In genomic region chr6:66962582-66963043, GRCm38 (mm10) we compare ENCODE assay signal across 9 mouse cellular contexts.
A peak's percentile ranks its signal among the peaks of the same experiment; 100 is the strongest.
DNase-seq lines count a peak whose midpoint lies in the region; ATAC-seq and TF ChIP-seq lines count a peak whose summit lies in the region.
"Had no signal": no experiment of that assay in that cellular context is flagged by ENCODE, and none has a peak within 500 bp of the region (broad histone marks: within the 10 kb centered on the region; RNA-seq: fewer than 3 reads in every experiment).

No protein-coding gene starts in this region.

- H3K36me3 ChIP-seq in heart, embryonic 15.5 days: no peaks in the 10 kb centered on the region
- H3K36me3 ChIP-seq in kidney, embryonic 16.5 days (ENCODE audit: insufficient read depth, low read length): no peaks in the 10 kb centered on the region
- H3K36me3 ChIP-seq: lung, embryonic 15.5 days had no signal

- DNase-seq in heart, adult 11 months: peak; percentile 91
- DNase-seq in heart, postnatal 25 days (ENCODE audit: low spot score): no peak
- peak; percentile 34 to 52 for DNase-seq in lung, adult 18-20 months
- peak; percentile 40 for DNase-seq in ovary, postnatal 14 days (ENCODE audit: low spot score)

- no peak overlapping the region for H3K4me3 ChIP-seq in bone marrow, adult 2 months (replicated peaks; ENCODE audit: control insufficient read depth, low read depth, low read length)
- no peak overlapping the region for H3K4me3 ChIP-seq in embryonic fibroblast, embryonic 13.5 days (ENCODE audit: insufficient read depth, low read length)
- H3K4me3 ChIP-seq in heart, embryonic 15.5 days: no peak overlapping the region
- H3K4me3 ChIP-seq in kidney, embryonic 16.5 days (ENCODE audit: low read length): no peak overlapping the region
- H3K4me3 ChIP-seq: lung, embryonic 15.5 days had no signal

- intact Hi-C loops in heart, postnatal 25 days (cut with DNase I): loop anchor here (1.0 to 10.0 kb wide), 5 partner anchors 74 to 482 kb away; no protein-coding TSS in a partner anchor

- TF ChIP-seq CTCF in bone marrow, adult 2 months (IDR thresholded peaks at IDR 0.05; ENCODE audit: control insufficient read depth, insufficient read depth, low read length): peak; percentile 34; the same call in 1 of the 2 replicates
- TF ChIP-seq CTCF in embryonic fibroblast, embryonic 13.5 days (IDR thresholded peaks at IDR 0.05; ENCODE audit: borderline replicate concordance, insufficient read depth, low read length): no peak

- H3K27ac ChIP-seq in bone marrow, adult 2 months (ENCODE audit: control insufficient read depth, insufficient read depth, low read depth, low read length, poor library complexity): no peak overlapping the region
- H3K27ac ChIP-seq in embryonic fibroblast, embryonic 13.5 days (ENCODE audit: insufficient read depth, low read length): peak overlapping the region; percentile 49; the same call in 1 of the 2 replicates
- H3K27ac ChIP-seq in heart, embryonic 15.5 days: no peak overlapping the region
- no peak overlapping the region for H3K27ac ChIP-seq in kidney, embryonic 16.5 days (ENCODE audit: low read length)
- H3K27ac ChIP-seq: lung, embryonic 15.5 days had no signal

- ATAC-seq in heart, embryonic 15.5 days (replicated peaks; ENCODE audit: insufficient number of reproducible peaks, insufficient read depth, low FRiP score, low read depth): peak; percentile 59; the same call in 1 of the 2 replicates
- ATAC-seq in kidney, embryonic 16.5 days (ENCODE audit: low FRiP score, low TSS enrichment): peak; percentile 77

- H3K27me3 ChIP-seq in heart, embryonic 15.5 days: no peaks in the 10 kb centered on the region
- H3K27me3 ChIP-seq in kidney, embryonic 16.5 days (ENCODE audit: insufficient read depth, low read length): no peaks in the 10 kb centered on the region
- H3K27me3 ChIP-seq: lung, embryonic 15.5 days had no signal

- H3K9ac ChIP-seq in heart, embryonic 15.5 days: no peak overlapping the region
- no peak overlapping the region for H3K9ac ChIP-seq in kidney, embryonic 16.5 days (replicated peaks; ENCODE audit: low read length)
- H3K9ac ChIP-seq: lung, embryonic 15.5 days had no signal

- peaks cover 7% of the 10 kb centered on the region for H3K4me1 ChIP-seq in bone marrow, adult 2 months (ENCODE audit: control insufficient read depth, insufficient read depth, low read length)
- peaks cover 14% of the 10 kb centered on the region for H3K4me1 ChIP-seq in embryonic fibroblast, embryonic 13.5 days (ENCODE audit: control insufficient read depth, insufficient read depth, low read length)
- peaks cover 41% of the 10 kb centered on the region for H3K4me1 ChIP-seq in heart, embryonic 15.5 days (replicated peaks)
- peaks cover 15% of the 10 kb centered on the region; the same call in 1 of the 2 replicates for H3K4me1 ChIP-seq in kidney, embryonic 16.5 days (ENCODE audit: insufficient read depth, low read length)

- TF ChIP-seq POLR2A in bone marrow, adult 2 months (IDR thresholded peaks at IDR 0.05; ENCODE audit: borderline replicate concordance, control insufficient read depth, low read depth, low read length): no peak
- no peak for TF ChIP-seq POLR2A in embryonic fibroblast, embryonic 13.5 days (IDR thresholded peaks at IDR 0.05; ENCODE audit: low read depth, low read length)

- no peaks in the 10 kb centered on the region for H3K9me3 ChIP-seq in heart, embryonic 15.5 days (replicated peaks)
- no peaks in the 10 kb centered on the region for H3K9me3 ChIP-seq in kidney, embryonic 16.5 days (ENCODE audit: low read length)
- H3K9me3 ChIP-seq: lung, embryonic 15.5 days had no signal

- H3K4me2 ChIP-seq in heart, embryonic 15.5 days: no peak overlapping the region
- H3K4me2 ChIP-seq in kidney, embryonic 16.5 days (replicated peaks; ENCODE audit: low read depth, low read length): no peak overlapping the region
- H3K4me2 ChIP-seq: lung, embryonic 15.5 days had no signal

- WGBS in bone marrow, adult 2 months: 3% methylated on average over 2 of the region's 2 CpGs
- WGBS in heart, embryonic 15.5 days: 24% methylated on average over 2 of the region's 2 CpGs
- 34% methylated on average over 2 of the region's 2 CpGs for WGBS in kidney, embryonic 16.5 days
